Mouse (Mus musculus) small intestine, adult 2 months (tissue): ENCODE measurements at regions not wholly inside any gene's neighbourhood (a gene's known extent, or its start where the extent isn't known, plus 50 kb on each side); places are given as distances from the start of the nearest gene placed in this dataset.

Experiments
- H3K27ac ChIP-seq: fragments of 200-500 bp; 2 replicates; pipeline ENCODE4 v1.5.1; 2012; ENCODE audit warnings: low read depth, low read length, control low read depth, inconsistent platforms; ENCODE audit not compliant: insufficient read depth
- H3K27me3 ChIP-seq: fragments of 200-500 bp; 2 replicates; pipeline ENCODE4 v1.6.1; 2012; ENCODE audit warnings: mild to moderate bottlenecking, moderate library complexity, low read length, inconsistent platforms; ENCODE audit not compliant: control insufficient read depth, insufficient read depth
- H3K36me3 ChIP-seq: fragments of 200-500 bp; 2 replicates; pipeline ENCODE4 v1.6.1; 2012; ENCODE audit warnings: mild to moderate bottlenecking, low read length, control low read depth, inconsistent platforms; ENCODE audit not compliant: control insufficient read depth, insufficient read depth
- H3K4me1 ChIP-seq: fragments of 200-500 bp; 2 replicates; pipeline ENCODE4 v1.6.1; 2012; ENCODE audit warnings: low read length, inconsistent platforms, mixed read lengths; ENCODE audit not compliant: control insufficient read depth, insufficient read depth, insufficient read length
- H3K4me3 ChIP-seq: fragments of 200-500 bp; 2 replicates; pipeline ENCODE4 v1.5.1; 2012; ENCODE audit warnings: low read depth, mild to moderate bottlenecking, control low read depth, inconsistent platforms, low read length, moderate library complexity
- CTCF ChIP-seq: fragments of 200-500 bp; IDR thresholded peaks from 2 replicates; pipeline ENCODE4 v1.5.1; 2012; ENCODE audit warnings: low read depth, mild to moderate bottlenecking, control low read depth, inconsistent platforms, low read length, moderate library complexity, mixed read lengths; ENCODE audit not compliant: insufficient replicate concordance, insufficient read length; ENCODE audit errors: extremely low read depth
- POLR2A ChIP-seq: fragments of 200-500 bp; IDR thresholded peaks from 2 replicates; pipeline ENCODE4 v1.6.1; 2012; ENCODE audit warnings: low read depth, mild to moderate bottlenecking, control low read depth, inconsistent platforms, low read length, moderate library complexity
- WGBS: fragments of 180-500 bp; shearing (Covaris S2); methylation state at CpG from one replicate; pipeline ENCODE4 v1.1.7; 2018; 5-methylcytosine and 5-hydroxymethylcytosine counted together

GRCm38 (mm10) chr1:71757236-71757635, 104.2 kb upstream of the Fn1 start:
- no peak overlapping the region for H3K4me3 ChIP-seq
- WGBS, result 79% methylated on average over 5 of the region's 5 CpGs
- no peak overlapping the region for H3K27ac ChIP-seq
- TF ChIP-seq CTCF (no peak), POLR2A (no peak)
- H3K36me3 ChIP-seq, result no peaks in the 10 kb centered on the region
- no peaks in the 10 kb centered on the region for H3K27me3 ChIP-seq
- H3K4me1 ChIP-seq, result no peaks in the 10 kb centered on the region

- Histone ChIP-seq H3K36me3 (no peaks in the 10 kb centered on the region), H3K4me3 (no peak overlapping the region), H3K27ac (no peak overlapping the region), H3K27me3 (no peaks in the 10 kb centered on the region), H3K4me1 (no peaks in the 10 kb centered on the region)
- whole genome bisulfite sequencing, result 75% methylated on average over 2 of the region's 2 CpGs
- TF ChIP-seq POLR2A (no peak), CTCF (no peak)
Observed at GRCm38 (mm10) chr1:71756159-71756558, 103.2 kb upstream of the Fn1 start.

DNA sequence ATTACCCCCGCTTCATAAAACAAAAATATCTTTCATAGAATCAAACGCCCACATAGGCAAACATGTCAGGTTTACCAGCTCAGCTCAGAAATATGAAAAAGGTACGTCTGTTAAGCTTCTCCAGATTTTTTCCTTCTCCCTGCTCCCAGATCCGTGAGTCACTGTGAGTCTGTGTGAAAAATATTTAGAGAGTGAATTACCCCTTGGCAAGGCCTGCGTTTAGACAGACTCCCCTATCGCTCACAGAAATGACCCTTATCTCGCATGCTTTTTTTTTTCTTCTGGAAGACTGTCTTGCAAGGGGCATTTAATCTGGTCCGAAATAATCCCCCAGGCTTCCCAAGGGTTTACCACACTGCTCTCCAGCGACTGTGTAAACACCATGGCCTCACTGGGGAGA, 102.4 kb upstream of the Fn1 start:
- no peak overlapping the region for H3K27ac ChIP-seq
- H3K36me3 ChIP-seq, result no peaks in the 10 kb centered on the region
- no peak overlapping the region for H3K4me3 ChIP-seq
- H3K4me1 ChIP-seq, result no peaks in the 10 kb centered on the region
- H3K27me3 ChIP-seq, result no peaks in the 10 kb centered on the region
- TF ChIP-seq CTCF (no peak), POLR2A (no peak)
- 29% methylated on average over 9 of the region's 9 CpGs for WGBS

GRCm38 (mm10) chr1:71752351-71752750, 99.4 kb upstream of the Fn1 start:
- H3K27me3 ChIP-seq, result no peaks in the 10 kb centered on the region
- no peaks in the 10 kb centered on the region for H3K4me1 ChIP-seq
- no peak overlapping the region for H3K4me3 ChIP-seq
- H3K36me3 ChIP-seq, result no peaks in the 10 kb centered on the region
- TF ChIP-seq CTCF (no peak), POLR2A (no peak)
- 91% methylated on average over 1 of the region's 1 CpGs for WGBS
- H3K27ac ChIP-seq, result no peak overlapping the region

DNA sequence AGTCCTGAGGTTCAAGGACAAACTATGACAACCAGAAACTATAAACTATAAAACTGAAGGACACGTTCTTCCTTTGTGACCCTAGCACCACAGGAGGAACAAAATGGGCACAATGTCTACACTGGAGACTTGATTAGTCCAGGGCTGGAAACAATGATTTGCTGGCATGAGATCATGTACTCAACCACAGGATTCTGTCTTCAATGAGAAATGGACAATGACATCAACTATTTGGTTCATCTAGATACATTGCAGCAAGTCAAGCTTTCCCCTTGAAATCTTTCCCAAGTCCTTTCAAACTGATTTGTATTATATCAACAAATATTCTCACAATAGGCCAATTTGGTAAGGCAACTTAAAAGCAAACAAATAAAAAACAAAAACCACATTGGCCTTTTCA, 98.6 kb upstream of the Fn1 start:
- WGBS, result 59% methylated on average over 1 of the region's 1 CpGs
- no peaks in the 10 kb centered on the region for H3K27me3 ChIP-seq
- no peaks in the 10 kb centered on the region for H3K4me1 ChIP-seq
- no peak overlapping the region for H3K27ac ChIP-seq
- no peaks in the 10 kb centered on the region for H3K36me3 ChIP-seq
- TF ChIP-seq CTCF, result no peak
- TF ChIP-seq POLR2A, result no peak
- no peak overlapping the region for H3K4me3 ChIP-seq

DNA sequence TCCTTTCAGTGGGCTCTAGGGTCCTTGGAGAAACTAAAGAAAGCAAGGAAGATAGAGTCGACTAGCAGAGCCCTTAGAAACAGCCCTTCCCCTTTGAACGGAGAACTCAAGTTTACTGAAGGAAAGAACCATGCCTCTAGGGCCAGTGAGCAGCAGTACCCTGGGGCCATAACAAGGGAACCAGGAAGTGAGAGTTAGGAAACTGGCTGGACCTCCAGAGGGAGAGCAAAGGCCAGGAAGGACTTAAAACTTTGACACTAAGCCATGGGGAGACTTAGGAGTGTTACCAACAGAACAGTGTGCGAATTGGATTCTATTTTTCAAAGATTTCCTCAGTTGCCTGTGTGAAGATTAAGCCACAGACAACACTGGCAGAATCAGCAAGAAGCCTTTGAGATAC, 82.6 kb upstream of the Fn1 start:
- H3K4me1 ChIP-seq, result no peaks in the 10 kb centered on the region
- H3K27me3 ChIP-seq, result no peaks in the 10 kb centered on the region
- H3K27ac ChIP-seq, result no peak overlapping the region
- TF ChIP-seq POLR2A, result no peak
- TF ChIP-seq CTCF, result no peak
- 37% methylated on average over 3 of the region's 3 CpGs for WGBS
- H3K4me3 ChIP-seq, result no peak overlapping the region
- no peaks in the 10 kb centered on the region for H3K36me3 ChIP-seq

- Histone ChIP-seq H3K4me1 (no peaks in the 10 kb centered on the region), H3K27ac (no peak overlapping the region), H3K27me3 (no peaks in the 10 kb centered on the region), H3K36me3 (no peaks in the 10 kb centered on the region), H3K4me3 (no peak overlapping the region)
- TF ChIP-seq POLR2A (no peak), CTCF (no peak)
Observed at GRCm38 (mm10) chr1:71731623-71732022, 78.6 kb upstream of the Fn1 start.

- 76% methylated on average over 4 of the region's 4 CpGs for WGBS
- Histone ChIP-seq H3K27ac (no peak overlapping the region), H3K4me1 (no peaks in the 10 kb centered on the region), H3K36me3 (no peaks in the 10 kb centered on the region), H3K4me3 (no peak overlapping the region), H3K27me3 (no peaks in the 10 kb centered on the region)
- TF ChIP-seq POLR2A, result no peak
- no peak for TF ChIP-seq CTCF
Observed at GRCm38 (mm10) chr1:71731011-71731410, 78.0 kb upstream of the Fn1 start.
